Mouse (Mus musculus): ENCODE results near the gene Ppih.
"Not testable (repeated sequence)": the region's sequence is repeated elsewhere in the genome, so short reads cannot be mapped to it uniquely, and the experiment has no call there.

Gene Ppih

DNA sequence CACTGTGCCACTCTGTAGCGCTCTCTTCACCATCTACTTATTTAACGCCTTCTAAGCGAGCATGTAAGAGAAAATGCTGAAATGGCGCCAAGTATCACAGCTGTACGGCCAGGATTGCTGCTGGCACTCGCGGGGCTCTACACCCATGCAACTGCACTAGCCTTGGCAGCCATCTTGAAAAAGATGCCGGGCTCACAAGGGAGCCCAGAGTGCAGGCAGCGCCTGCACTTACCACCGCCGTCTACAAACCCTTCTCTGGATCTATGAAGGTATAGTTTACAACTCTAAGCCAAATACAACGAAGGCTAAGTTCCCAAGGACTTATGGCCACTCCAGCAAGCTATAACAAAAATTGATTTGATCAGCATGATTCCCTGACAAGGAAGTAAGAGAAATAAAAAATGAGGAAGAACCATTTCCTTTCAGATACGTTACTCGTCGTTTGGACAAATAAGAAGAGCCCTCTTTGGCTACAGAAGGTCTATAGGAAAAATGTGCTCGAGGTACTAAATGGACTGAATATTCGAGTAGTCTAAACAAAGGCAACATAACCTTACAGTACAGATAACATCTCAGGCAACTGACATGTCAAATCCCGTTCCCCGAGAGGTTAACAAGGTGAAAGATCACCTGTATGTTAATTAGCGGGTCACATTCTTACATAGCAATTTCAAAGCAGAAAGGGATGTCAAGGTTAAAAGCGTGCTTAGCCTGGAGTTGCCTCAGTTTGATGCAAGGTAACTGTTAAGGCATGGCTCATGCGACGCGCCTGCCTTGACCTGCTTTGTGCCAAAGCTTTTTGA is 27.4 kb downstream of the Ppih start:
- no peak for ATAC-seq (ENCODE audit: insufficient number of reproducible peaks, low FRiP score, low TSS enrichment)

GRCm38 (mm10) chr4:119291921-119292320 is 28.4 kb downstream of the Ppih start:
- no peak for ATAC-seq (ENCODE audit: insufficient number of reproducible peaks, low FRiP score, low TSS enrichment)

GRCm38 (mm10) chr4:119285336-119285735 is 35.0 kb downstream of the Ppih start:
- no peak for ATAC-seq (ENCODE audit: insufficient number of reproducible peaks, low FRiP score, low TSS enrichment)

GRCm38 (mm10) chr4:119284861-119285260 is 35.5 kb downstream of the Ppih start:
- ATAC-seq (ENCODE audit: insufficient number of reproducible peaks, low FRiP score, low TSS enrichment) = no peak

- ATAC-seq (ENCODE audit: insufficient number of reproducible peaks, low FRiP score, low TSS enrichment) = not testable (repeated sequence)
These were observed 41.6 kb downstream of the Ppih start for GRCm38 (mm10) chr4:119278784-119279183.

GRCm38 (mm10) chr4:119275726-119276125 is 44.6 kb downstream of the Ppih start:
- ATAC-seq (ENCODE audit: insufficient number of reproducible peaks, low FRiP score, low TSS enrichment) = no peak

- no peak for ATAC-seq (ENCODE audit: insufficient number of reproducible peaks, low FRiP score, low TSS enrichment)
These were observed 45.1 kb downstream of the Ppih start for GRCm38 (mm10) chr4:119275226-119275625.

DNA sequence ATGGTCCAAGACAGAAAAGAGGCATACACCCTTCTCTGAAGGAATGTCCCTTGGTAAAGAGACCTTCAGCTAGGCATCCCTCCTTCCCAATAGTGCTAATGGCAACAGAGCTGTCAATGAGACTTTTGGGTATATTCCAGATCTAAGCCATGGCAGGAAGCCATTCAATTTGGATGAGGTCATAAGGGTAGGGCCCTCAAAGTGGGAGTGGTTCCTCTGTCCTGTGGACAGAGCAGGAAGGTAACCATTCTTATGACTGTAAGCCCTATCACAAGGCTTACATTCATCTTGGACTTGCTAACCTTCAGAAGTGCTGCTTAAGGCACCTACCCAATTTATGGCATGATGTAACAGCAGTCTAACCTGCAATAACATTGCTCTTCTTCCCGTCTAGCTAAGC is 45.7 kb downstream of the Ppih start:
- ATAC-seq (ENCODE audit: insufficient number of reproducible peaks, low FRiP score, low TSS enrichment) = no peak

DNA sequence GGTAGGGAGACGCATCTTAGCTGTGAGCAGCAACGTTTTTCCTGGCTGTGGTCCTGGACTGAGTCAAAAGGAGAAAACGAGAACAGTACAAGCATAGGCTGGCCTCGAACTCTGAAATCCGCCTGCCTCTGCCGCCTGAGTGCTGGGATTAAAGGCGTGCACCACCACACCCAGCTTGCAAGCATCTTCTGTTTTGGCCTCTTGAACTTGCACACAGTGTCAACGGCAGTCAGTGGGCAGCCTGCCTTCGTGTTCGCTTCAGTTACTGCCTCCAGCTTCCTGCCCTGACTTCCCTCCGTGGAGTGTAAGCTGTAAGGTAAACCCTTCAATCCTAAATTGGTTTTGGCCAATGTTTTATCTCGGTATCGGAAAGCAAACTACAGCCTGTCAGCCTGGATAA is 53.7 kb downstream of the Ppih start:
- ATAC-seq (ENCODE audit: insufficient number of reproducible peaks, low FRiP score, low TSS enrichment) = no peak

GRCm38 (mm10) chr4:119263459-119263858 is 56.9 kb downstream of the Ppih start:
- ATAC-seq (ENCODE audit: insufficient number of reproducible peaks, low FRiP score, low TSS enrichment) = no peak

GRCm38 (mm10) chr4:119262483-119262882 is 57.9 kb downstream of the Ppih start:
- ATAC-seq (ENCODE audit: insufficient number of reproducible peaks, low FRiP score, low TSS enrichment) = no peak

DNA sequence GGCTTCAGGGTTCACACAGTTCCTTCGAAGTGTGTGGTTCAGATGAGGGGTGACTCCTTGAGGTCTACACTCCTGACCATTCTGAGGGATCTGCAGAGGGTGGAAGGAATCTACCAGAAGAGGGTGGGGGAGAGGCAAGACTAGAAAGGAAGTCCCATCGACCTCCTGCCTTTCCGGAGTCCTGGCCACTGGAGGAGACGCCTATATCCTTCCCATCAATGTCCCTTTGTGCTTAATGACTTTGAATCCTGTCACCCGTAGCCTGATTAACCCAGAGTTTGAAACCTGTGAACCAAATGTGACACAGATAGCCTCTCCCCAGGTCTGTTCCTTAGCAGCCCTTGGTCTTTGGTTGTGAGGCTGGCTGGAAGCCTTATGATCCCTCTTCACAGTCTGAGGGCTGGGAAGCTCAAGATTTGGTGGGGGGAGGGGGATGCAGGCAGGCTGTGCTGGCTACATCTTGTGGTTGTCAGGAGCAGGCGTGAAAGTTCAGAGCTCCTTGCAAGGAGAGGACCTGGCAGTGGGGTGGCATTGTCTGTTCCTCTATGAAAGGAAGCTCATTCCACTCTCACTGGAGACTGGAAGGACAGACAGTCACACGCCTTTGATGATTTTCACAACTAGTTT is 59.1 kb downstream of the Ppih start:
- no peak for ATAC-seq (ENCODE audit: insufficient number of reproducible peaks, low FRiP score, low TSS enrichment)

DNA sequence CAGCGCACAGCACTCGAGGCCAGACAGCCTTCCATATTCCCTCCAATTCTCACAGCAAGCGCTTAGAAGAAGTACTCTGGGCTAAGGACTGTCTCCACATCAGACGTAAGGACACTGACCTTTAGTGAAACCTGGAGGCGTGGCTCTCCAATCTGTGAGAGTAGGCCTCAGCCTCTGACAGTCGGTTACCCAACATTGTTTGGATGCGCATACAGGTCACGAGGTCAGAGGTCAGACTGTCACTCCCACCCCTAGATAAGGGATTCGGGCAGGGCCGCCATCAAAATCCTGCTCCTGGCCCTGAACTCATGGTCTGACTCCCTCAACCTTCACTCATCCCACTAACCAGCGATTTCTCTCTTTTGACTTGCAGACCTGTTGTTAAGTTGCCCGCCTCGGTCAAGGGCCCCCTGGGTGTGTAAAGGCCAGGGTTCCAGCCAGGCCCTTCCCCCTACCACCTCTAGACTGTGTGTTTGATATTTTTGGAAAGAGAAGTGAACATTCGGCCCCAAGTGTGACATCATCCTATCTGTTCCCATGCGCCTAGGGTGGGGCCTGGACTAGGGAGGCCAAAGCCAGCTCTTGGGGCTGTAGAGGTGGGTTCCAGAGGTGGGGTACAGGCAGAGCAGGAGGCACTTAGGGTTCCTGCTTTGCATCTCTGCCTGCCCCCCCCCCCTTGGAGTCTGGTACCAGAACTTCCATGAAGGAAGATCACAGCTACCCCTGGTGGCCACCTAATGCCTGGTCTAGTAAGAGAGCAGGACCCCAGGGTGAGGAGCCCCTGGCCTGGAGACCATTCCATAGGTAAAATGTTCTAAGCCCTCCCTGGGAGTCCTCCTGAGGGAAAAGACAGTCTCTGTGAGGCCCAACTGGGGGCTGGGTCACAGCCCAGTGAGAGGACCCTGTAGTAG is 60.7 kb downstream of the Ppih start:
- ATAC-seq (ENCODE audit: insufficient number of reproducible peaks, low FRiP score, low TSS enrichment) = no peak

DNA sequence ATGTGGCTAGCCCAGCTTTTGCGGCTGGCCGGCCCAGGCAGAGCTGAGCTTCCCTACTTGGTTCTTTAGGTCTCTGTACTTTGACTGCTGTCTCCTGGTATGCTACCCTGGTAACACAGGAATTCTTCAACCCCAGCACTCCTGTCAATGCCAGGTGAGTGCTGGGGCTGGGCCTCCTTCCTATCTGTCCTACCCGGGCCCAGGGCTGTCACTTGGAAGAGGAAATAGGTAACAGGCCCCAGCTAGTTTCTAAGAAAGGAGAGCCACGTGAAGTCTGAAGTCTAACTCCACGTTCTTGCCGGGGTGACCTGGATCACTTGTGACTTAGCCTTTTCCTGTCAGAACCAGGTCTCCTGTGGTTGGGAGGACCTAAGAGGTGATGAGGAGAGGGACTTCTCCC is 63.3 kb downstream of the Ppih start:
- no peak for ATAC-seq (ENCODE audit: insufficient number of reproducible peaks, low FRiP score, low TSS enrichment)

GRCm38 (mm10) chr4:119255351-119255750 is 65.0 kb downstream of the Ppih start, which contains the start of gene Cldn19:
Gene Cldn19 (plus strand): TSS chr4:119255414.
- ATAC-seq (ENCODE audit: insufficient number of reproducible peaks, low FRiP score, low TSS enrichment) = no peak

DNA sequence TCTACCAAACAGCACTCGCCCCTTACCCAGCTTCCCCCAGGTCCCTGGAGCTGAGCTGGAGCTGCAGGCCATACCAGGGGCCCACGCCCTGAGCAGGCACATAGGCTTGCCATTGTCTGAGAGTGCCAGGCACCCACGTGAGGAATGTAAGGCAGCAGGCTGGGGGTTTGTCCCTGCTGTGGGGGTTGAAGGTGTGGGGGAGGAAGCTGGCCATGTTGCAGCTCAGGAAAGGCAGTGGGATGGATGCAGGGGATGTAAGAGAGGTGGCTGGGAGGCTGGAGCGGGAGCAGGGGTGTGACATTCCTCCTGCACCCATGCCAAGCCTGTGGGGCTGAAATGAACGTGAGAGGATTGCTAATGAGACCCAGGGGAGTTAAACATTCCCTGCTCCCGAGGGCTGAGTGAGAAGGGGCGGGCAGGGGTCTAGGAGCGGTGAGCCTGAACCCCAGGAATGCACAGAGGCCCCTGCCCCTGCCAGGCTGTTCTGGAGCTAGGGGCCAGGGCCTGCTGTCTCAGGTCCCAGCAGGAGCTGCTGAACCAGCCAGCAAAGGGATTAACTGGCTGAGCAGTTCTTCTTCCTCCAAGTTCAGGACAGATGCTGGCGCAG is 66.2 kb downstream of the Ppih start:
- ATAC-seq (ENCODE audit: insufficient number of reproducible peaks, low FRiP score, low TSS enrichment) = no peak

DNA sequence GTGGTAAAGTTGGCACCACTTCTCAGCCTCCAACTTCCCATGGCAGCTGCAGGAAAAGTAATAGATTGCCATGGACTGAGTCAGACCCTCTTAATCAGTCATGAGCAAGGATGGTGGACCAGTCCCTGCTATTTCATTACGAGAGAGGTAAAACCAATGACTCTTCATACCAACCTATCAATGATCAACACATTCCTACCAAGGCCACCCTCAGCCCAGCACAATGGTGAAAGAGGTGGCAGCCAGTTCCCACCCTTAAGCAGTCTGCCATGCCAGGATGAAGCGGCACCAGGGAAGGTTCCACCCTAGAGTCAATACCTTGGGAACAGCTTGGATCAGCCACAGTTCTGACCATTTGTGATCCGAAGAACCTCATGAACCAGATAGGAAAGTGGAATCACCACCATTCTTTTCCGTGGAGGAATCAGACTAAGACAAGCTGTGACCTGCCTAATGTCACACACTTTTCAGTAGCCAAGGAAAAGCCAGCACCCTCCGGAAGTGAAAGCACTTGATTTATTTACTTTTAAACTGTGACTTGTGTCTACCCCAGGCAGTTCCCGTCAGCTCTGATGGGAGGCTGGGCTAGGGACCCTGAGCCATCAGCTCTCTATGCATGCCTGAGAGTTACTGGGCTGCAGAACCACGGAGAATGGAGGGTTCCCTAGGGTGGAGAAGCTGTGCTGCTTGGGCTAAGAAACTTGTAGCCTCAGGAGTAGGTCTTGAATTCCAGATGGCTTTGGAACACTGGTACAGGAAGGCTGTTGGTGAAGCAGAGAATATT is 68.1 kb downstream of the Ppih start:
- ATAC-seq (ENCODE audit: insufficient number of reproducible peaks, low FRiP score, low TSS enrichment) = no peak
